Mouse (Mus musculus) liver, embryonic 14.5 days (tissue): ENCODE results near the gene Crtac1.

Source experiments
- CTCF ChIP-seq: IDR thresholded peaks from 2 replicates; pipeline ENCODE4 v1.5.1; 2016; ENCODE audit warnings: antibody characterized with exemption, low read depth, control low read depth
- EP300 ChIP-seq: IDR thresholded peaks from 2 replicates; pipeline ENCODE4 v1.6.1; 2016; ENCODE audit warnings: antibody characterized with exemption, low read depth

GRCm38 (mm10) chr19:42397281-42397680, 34.3 kb downstream of the Crtac1 start:
- TF ChIP-seq CTCF: no peak
- no peak for TF ChIP-seq EP300
